Mouse (Mus musculus): ENCODE measurements around the gene Mto1. TPM values are rescaled to one million over a fixed set of nuclear protein-coding genes. Genes with fewer than 3 reads are reported as not detected.

The Mto1 gene
- total and polyA plus RNA-seq, 3 experiments: 27.7 to 32.3 TPM; not detected in 1

- H3K79me2 ChIP-seq (ENCODE audit: control insufficient read depth, insufficient read depth, low read length, poor library complexity): no peaks in the 10 kb centered on the region
- no peak overlapping the region for H3K9ac ChIP-seq (ENCODE audit: control insufficient read depth, low read depth, low read length, poor library complexity, severe bottlenecking)
- no peak overlapping the region for H3K4me3 ChIP-seq (ENCODE audit: control insufficient read depth in 1 of 2, insufficient read depth in 1 of 2, low read depth in 2 of 2, low read length in 2 of 2)
- no peaks in the 10 kb centered on the region for H3K9me3 ChIP-seq (replicated peaks; ENCODE audit: insufficient read depth, low read length)
- H3K27me3 ChIP-seq (ENCODE audit: control insufficient read depth in 1 of 2, insufficient read depth in 2 of 2, low read length in 2 of 2): peaks cover 0 to 2% of the 10 kb centered on the region in 2 experiments; a peak in 3 of 4 replicates
- no peaks in the 10 kb centered on the region for H3K4me1 ChIP-seq (ENCODE audit: control insufficient read depth in 1 of 2, insufficient read depth in 2 of 2, low read length in 2 of 2)
- no peak overlapping the region for H3K27ac ChIP-seq (ENCODE audit: control insufficient read depth, low read depth, low read length)
- DNase-seq (ENCODE audit: low read depth, low spot score): no peak
- TF ChIP-seq GATA1 (IDR thresholded peaks at IDR 0.05; ENCODE audit: low read depth, low read length) (no peak), CHD2 (IDR thresholded peaks at IDR 0.05; ENCODE audit: low read length) (no peak), UBTF (IDR thresholded peaks at IDR 0.05; ENCODE audit: borderline replicate concordance, insufficient read depth, low read depth, low read length) (no peak), RAD21 (IDR thresholded peaks at IDR 0.05; ENCODE audit: low read depth, low read length) (no peak), EP300 (IDR thresholded peaks at IDR 0.05; ENCODE audit: low read depth in 1 of 2, low read length in 2 of 2) (no peak), MAX (IDR thresholded peaks at IDR 0.05; ENCODE audit: low read length) (no peak), SIN3A (IDR thresholded peaks at IDR 0.05; ENCODE audit: low read length) (no peak)
- no peaks in the 10 kb centered on the region for H3K36me3 ChIP-seq (ENCODE audit: control insufficient read depth in 1 of 2, insufficient read depth in 2 of 2, low read length in 2 of 2)
Measured at GRCm38 (mm10) chr9:78503223-78504079, 55.4 kb downstream of the Mto1 start.

- no peak for DNase-seq (ENCODE audit: low read depth, low spot score)
- TF ChIP-seq JUND (IDR thresholded peaks at IDR 0.05; ENCODE audit: low read depth, low read length): no peak
- TF ChIP-seq KAT2A (conservative IDR thresholded peaks at IDR 0.05; ENCODE audit: low read depth, low read length): no peak
- no peak for TF ChIP-seq MAFK (IDR thresholded peaks at IDR 0.05; ENCODE audit: borderline replicate concordance, low read depth, low read length)
- no peak for TF ChIP-seq E2F4 (IDR thresholded peaks at IDR 0.05; ENCODE audit: borderline replicate concordance, low read depth, low read length)
- no peak for TF ChIP-seq MYB (IDR thresholded peaks at IDR 0.05; ENCODE audit: low read depth, low read length)
- no peak for TF ChIP-seq POLR2A (IDR thresholded peaks at IDR 0.05; ENCODE audit: control insufficient read depth in 1 of 2, insufficient read depth in 1 of 2, low read depth in 1 of 2, low read length in 2 of 2, poor library complexity in 1 of 2)
- no peak for TF ChIP-seq SMC3 (IDR thresholded peaks at IDR 0.05; ENCODE audit: low read depth, low read length)
- TF ChIP-seq NELFE (IDR thresholded peaks at IDR 0.05; ENCODE audit: low read depth, low read length): no peak
- TF ChIP-seq ZNF384 (IDR thresholded peaks at IDR 0.05; ENCODE audit: low read depth, low read length): no peak
- no peak for TF ChIP-seq POLR2AphosphoS5 (IDR thresholded peaks at IDR 0.05; ENCODE audit: borderline replicate concordance, low read depth, low read length)
- no peak for TF ChIP-seq ETS1 (IDR thresholded peaks at IDR 0.05; ENCODE audit: low read depth, low read length)
- TF ChIP-seq UBTF (IDR thresholded peaks at IDR 0.05; ENCODE audit: borderline replicate concordance, insufficient read depth, low read depth, low read length): no peak
- no peak for TF ChIP-seq MEF2A (IDR thresholded peaks at IDR 0.05; ENCODE audit: extremely low read depth, insufficient replicate concordance, low read depth, low read length, poor library complexity, severe bottlenecking)
- no peak for TF ChIP-seq MAX (IDR thresholded peaks at IDR 0.05; ENCODE audit: low read length)
- TF ChIP-seq EP300 (IDR thresholded peaks at IDR 0.05; ENCODE audit: low read depth in 1 of 2, low read length in 2 of 2): no peak
- TF ChIP-seq GABPA (IDR thresholded peaks at IDR 0.05; ENCODE audit: low read depth, low read length): no peak
- TF ChIP-seq ZC3H11A (IDR thresholded peaks at IDR 0.05; ENCODE audit: low read depth, low read length): no peak
- Histone ChIP-seq H3K36me3 (ENCODE audit: control insufficient read depth in 1 of 2, insufficient read depth in 2 of 2, low read length in 2 of 2) (no peaks in the 10 kb centered on the region), H3K4me1 (ENCODE audit: control insufficient read depth in 1 of 2, insufficient read depth in 2 of 2, low read length in 2 of 2) (no peaks in the 10 kb centered on the region), H3K9ac (ENCODE audit: control insufficient read depth, low read depth, low read length, poor library complexity, severe bottlenecking) (no peak overlapping the region), H3K27me3 (ENCODE audit: control insufficient read depth in 1 of 2, insufficient read depth in 2 of 2, low read length in 2 of 2) (peaks cover 0 to 2% of the 10 kb centered on the region in 2 experiments; a peak in 3 of 4 replicates), H3K27ac (ENCODE audit: control insufficient read depth, low read depth, low read length) (no peak overlapping the region), H3K79me2 (ENCODE audit: control insufficient read depth, insufficient read depth, low read length, poor library complexity) (no peaks in the 10 kb centered on the region), H3K9me3 (replicated peaks; ENCODE audit: insufficient read depth, low read length) (no peaks in the 10 kb centered on the region), H3K4me3 (ENCODE audit: control insufficient read depth in 1 of 2, insufficient read depth in 1 of 2, low read depth in 2 of 2, low read length in 2 of 2) (no peak overlapping the region)
Measured at GRCm38 (mm10) chr9:78504133-78504532, 56.1 kb downstream of the Mto1 start.
